Mouse (Mus musculus) embryonic facial prominence, embryonic 15.5 days (tissue): ENCODE measurements around the gene Ptpa. TPM values are rescaled to one million over a fixed set of nuclear protein-coding genes. Genes with fewer than 3 reads are reported as not detected.
"Not testable (repeated sequence)": the region's sequence is repeated elsewhere in the genome, so short reads cannot be mapped to it uniquely, and the experiment has no call there.

Source experiments
- ATAC-seq: fragments of 200-750 bp; cut with Nextera tagmentation; 2 replicates; pipeline ENCODE4 v1.8.0; 2017; ENCODE audit warnings: low read depth, moderate TSS enrichment; ENCODE audit not compliant: insufficient number of reproducible peaks, low FRiP score, low TSS enrichment
- H3K27ac ChIP-seq: fragments of 300-500 bp; sonication (generic); replicated peaks from 2 replicates; pipeline ENCODE4 v1.5.1; 2015; ENCODE audit warnings: mild to moderate bottlenecking, inconsistent platforms
- H3K27me3 ChIP-seq: fragments of 300-500 bp; sonication (generic); 2 replicates; pipeline ENCODE4 v1.6.1; 2015; ENCODE audit warnings: inconsistent platforms
- H3K36me3 ChIP-seq: fragments of 300-500 bp; sonication (generic); 2 replicates; pipeline ENCODE4 v1.6.1; 2015; ENCODE audit warnings: mild to moderate bottlenecking, inconsistent platforms
- H3K4me1 ChIP-seq: fragments of 300-500 bp; sonication (generic); 2 replicates; pipeline ENCODE4 v1.6.1; 2015; ENCODE audit warnings: inconsistent platforms
- H3K4me2 ChIP-seq: fragments of 300-500 bp; sonication (generic); replicated peaks from 2 replicates; pipeline ENCODE4 v1.6.1; 2015; ENCODE audit warnings: mild to moderate bottlenecking, inconsistent platforms
- H3K4me3 ChIP-seq: fragments of 300-500 bp; sonication (generic); replicated peaks from 2 replicates; pipeline ENCODE4 v1.5.1; 2015; ENCODE audit warnings: mild to moderate bottlenecking, inconsistent platforms
- H3K9ac ChIP-seq: fragments of 300-500 bp; sonication (generic); 2 replicates; pipeline ENCODE4 v1.6.1; 2015; ENCODE audit warnings: inconsistent platforms
- H3K9me3 ChIP-seq: fragments of 300-500 bp; sonication (generic); replicated peaks from 2 replicates; pipeline ENCODE4 v1.6.1; 2016; ENCODE audit warnings: inconsistent platforms
- WGBS: fragments of 180-500 bp; shearing (Covaris S2); methylation state at CpG from one replicate; pipeline ENCODE4 v1.1.7; 2015; 5-methylcytosine and 5-hydroxymethylcytosine counted together
- polyA plus RNA-seq: library from polyadenylated mRNA; unstranded; fragments of >200 nt; fragmentation: Nextera tagmentation; extraction: Ambion mirVana; gene quantifications from 2 replicates; pipeline ENCODE4 v1.2.1, GENCODE M21; 2015

Ptpa gene
- polyA plus RNA-seq, 1 experiment from 2014 or later = 146 TPM

DNA sequence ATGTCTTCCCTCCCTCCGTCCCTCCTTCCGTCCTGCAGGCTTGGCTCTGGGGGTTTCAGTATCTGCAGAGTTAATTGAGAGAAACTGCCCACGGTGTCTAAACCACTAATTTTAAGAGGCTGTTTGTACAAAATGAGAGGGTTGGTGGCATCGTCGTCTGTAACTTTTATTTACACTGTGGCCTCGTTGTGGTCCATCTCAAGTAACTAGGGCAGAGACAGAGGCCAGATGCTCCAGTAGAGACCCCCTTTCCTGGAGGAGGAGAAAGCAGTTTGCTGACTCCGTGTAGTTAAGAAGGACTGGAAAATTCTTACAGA is 768 bp downstream of the Ptpa start:
- H3K27ac ChIP-seq = peak overlapping the region; percentile 98
- WGBS = 0% methylated on average over 7 of the region's 7 CpGs
- no peaks in the 10 kb centered on the region; the same call in 1 of the 2 replicates for H3K36me3 ChIP-seq
- peak overlapping the region; percentile 82 for H3K4me2 ChIP-seq
- no peaks in the 10 kb centered on the region for H3K27me3 ChIP-seq
- H3K9ac ChIP-seq = peak overlapping the region; percentile 88
- H3K4me1 ChIP-seq = peaks cover 45% of the 10 kb centered on the region
- no peaks in the 10 kb centered on the region for H3K9me3 ChIP-seq
- ATAC-seq = no peak
- peak overlapping the region; percentile 89 for H3K4me3 ChIP-seq

DNA sequence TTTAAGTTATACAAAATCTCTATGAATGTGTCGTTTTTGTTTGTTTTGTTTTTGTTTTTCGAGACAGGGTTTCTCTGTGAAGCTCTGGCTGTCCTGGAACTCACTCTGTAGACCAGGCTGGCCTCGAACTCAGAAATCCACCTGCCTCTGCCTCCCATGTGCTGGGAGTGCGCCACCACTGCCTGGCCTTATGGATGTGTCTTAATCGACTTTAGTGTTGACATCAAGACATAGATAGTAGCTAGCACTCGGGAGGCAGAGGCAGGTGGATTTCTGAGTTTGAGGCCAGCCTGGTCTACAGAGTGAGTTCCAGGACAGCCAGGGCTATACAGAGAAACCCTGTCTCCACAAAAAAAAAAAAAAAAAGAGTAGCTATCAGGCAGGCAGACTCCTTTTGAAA is 1.3 kb downstream of the Ptpa start:
- not testable (repeated sequence) for ATAC-seq, H3K9me3 ChIP-seq, H3K27ac ChIP-seq, H3K36me3 ChIP-seq, H3K9ac ChIP-seq, H3K27me3 ChIP-seq
- 79% methylated on average over 6 of the region's 6 CpGs for WGBS
- Histone ChIP-seq H3K4me2 (peak overlapping the region; percentile 82), H3K4me3 (peak overlapping the region; percentile 89), H3K4me1 (peaks cover 45% of the 10 kb centered on the region)

DNA sequence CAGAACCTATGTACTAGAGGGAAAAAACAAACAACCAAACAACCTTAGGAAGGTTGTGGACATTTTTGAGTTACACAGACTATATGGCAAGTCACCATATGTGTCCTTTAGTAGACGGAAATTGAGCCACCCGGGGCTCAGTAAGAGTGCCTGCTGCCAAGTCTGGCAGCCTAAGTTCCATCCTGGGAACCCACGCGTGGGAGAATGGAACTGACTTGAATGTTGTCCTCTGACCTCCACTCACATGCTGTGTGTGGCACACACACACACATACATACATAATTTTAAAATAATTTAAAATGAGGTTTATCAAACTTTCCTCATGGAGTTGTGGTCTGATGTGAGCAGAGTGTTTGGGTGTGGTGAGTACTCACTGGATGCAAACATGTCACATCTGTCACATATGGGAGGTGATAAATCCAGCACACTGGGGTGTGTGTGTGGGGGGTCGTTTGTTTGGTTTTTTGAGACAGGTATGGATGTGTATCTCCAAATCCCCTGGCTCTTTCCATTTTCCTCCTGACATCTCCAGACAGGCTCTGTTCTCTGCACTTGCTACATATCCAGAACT is 1.8 kb downstream of the Ptpa start:
- ATAC-seq = no peak
- Histone ChIP-seq H3K36me3 (no peaks in the 10 kb centered on the region), H3K4me1 (peaks cover 45% of the 10 kb centered on the region), H3K9me3 (no peaks in the 10 kb centered on the region), H3K4me2 (peak overlapping the region; percentile 13; the same call in 1 of the 2 replicates), H3K27ac (peak overlapping the region; percentile 18; the same call in 1 of the 2 replicates), H3K27me3 (no peaks in the 10 kb centered on the region), H3K4me3 (no peak overlapping the region), H3K9ac (no peak overlapping the region)
- WGBS = 52% methylated on average over 5 of the region's 5 CpGs

DNA sequence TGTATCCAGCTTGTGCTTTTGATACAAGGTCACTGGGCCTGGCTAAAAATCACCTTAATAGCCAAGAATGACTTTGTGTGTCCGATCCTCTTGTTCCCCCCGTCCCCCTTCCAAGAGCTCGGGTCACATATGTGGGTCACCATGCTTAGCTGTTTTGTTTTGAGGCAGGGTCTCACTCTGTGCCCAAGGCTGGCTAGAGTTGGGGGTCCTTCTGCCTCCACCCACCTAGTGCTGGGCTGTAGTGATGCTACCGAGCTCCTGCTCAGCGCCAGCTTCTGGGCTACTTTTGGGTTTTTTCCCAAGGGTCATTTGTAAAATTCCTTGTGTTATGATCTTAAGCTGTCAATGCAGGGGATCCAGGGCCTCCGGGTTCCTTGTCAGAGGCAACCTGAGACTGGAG is 2.4 kb downstream of the Ptpa start:
- H3K9ac ChIP-seq = no peak overlapping the region
- 0 out of 2 replicates have a peak overlapping the region, but pooled peaks have one; percentile 18 for H3K27ac ChIP-seq
- 56% methylated on average over 6 of the region's 6 CpGs for WGBS
- H3K4me3 ChIP-seq = no peak overlapping the region
- no peaks in the 10 kb centered on the region for H3K27me3 ChIP-seq
- H3K36me3 ChIP-seq = no peaks in the 10 kb centered on the region
- no peak for ATAC-seq
- peaks cover 45% of the 10 kb centered on the region for H3K4me1 ChIP-seq
- H3K4me2 ChIP-seq = peak overlapping the region; percentile 13; the same call in 1 of the 2 replicates
- no peaks in the 10 kb centered on the region for H3K9me3 ChIP-seq

DNA sequence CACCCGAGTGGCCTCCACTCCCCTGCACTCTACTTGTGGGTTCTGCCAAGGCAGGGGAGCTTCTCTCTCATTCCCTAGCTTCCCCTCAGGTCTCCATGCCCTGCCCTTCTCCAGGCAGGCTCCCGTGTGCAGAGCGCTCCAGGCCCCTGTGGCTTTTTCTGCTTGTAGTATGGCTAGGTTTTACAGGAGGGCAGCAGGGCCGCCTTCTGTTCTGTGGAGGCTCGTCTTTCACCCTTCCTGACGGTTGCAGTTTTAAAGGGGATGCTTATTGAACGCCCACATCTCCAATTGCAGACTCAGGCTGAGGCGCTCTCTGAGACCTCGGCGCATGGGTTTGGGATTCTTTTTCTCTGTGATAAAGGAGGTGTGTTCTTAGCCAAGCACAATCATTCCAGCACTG is 3.3 kb downstream of the Ptpa start:
- Histone ChIP-seq H3K9me3 (no peaks in the 10 kb centered on the region), H3K36me3 (no peaks in the 10 kb centered on the region), H3K4me2 (peak overlapping the region; percentile 13; the same call in 1 of the 2 replicates), H3K9ac (no peak overlapping the region), H3K4me3 (no peak overlapping the region), H3K4me1 (peaks cover 38% of the 10 kb centered on the region), H3K27me3 (no peaks in the 10 kb centered on the region), H3K27ac (peak overlapping the region; percentile 61)
- ATAC-seq = no peak
- 14% methylated on average over 10 of the region's 10 CpGs for WGBS

DNA sequence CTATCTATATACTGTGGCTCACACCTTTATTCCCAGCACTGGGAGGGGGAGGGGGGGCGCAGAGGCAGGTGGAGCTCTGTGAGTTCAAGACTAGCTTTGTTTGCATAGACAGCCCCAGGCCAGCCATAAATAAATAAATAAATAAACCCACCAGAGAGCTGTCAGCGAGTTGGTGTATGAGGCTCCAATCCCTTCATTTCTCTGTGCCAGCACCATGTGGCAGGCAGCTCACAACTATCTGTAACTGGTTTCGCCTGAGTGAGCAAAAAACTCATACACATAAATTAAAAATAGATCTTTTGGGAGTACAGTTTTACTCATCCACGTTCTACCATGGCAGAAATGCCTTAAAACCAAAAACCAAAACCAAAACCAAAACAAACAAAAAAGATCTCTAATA is 5.6 kb downstream of the Ptpa start:
- H3K36me3 ChIP-seq = peaks cover 4% of the 10 kb centered on the region
- 57% methylated on average over 4 of the region's 4 CpGs for WGBS
- H3K4me1 ChIP-seq = peaks cover 27% of the 10 kb centered on the region
- no peaks in the 10 kb centered on the region for H3K9me3 ChIP-seq
- no peak overlapping the region for H3K27ac ChIP-seq
- no peak overlapping the region for H3K9ac ChIP-seq
- no peak for ATAC-seq
- no peaks in the 10 kb centered on the region for H3K27me3 ChIP-seq
- no peak overlapping the region for H3K4me3 ChIP-seq
- no peak overlapping the region for H3K4me2 ChIP-seq

DNA sequence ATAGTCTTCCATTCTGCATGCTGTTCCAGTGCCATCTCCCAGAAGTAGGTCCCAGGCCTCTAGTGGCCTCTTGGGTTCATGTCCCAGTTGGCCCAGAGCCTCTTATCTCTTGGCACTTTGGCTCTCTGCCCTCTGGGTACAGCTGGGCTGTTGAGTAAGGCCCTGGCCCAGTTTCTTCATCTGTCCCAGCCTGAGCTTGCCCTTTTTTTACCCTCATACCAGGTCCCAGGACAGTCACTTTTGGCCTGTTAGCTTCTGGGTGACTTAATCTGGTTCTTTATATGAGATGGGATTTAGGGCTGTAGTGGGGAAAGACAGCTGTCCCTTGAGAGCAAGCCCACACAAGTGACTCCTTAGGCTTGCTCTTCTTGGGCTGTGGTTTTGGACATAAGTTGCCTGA is 13.3 kb downstream of the Ptpa start:
- Histone ChIP-seq H3K9me3 (no peaks in the 10 kb centered on the region), H3K4me2 (no peak overlapping the region), H3K9ac (no peak overlapping the region), H3K4me1 (no peaks in the 10 kb centered on the region), H3K27me3 (no peaks in the 10 kb centered on the region), H3K4me3 (no peak overlapping the region), H3K27ac (no peak overlapping the region), H3K36me3 (peaks cover 81% of the 10 kb centered on the region)
- no peak for ATAC-seq

DNA sequence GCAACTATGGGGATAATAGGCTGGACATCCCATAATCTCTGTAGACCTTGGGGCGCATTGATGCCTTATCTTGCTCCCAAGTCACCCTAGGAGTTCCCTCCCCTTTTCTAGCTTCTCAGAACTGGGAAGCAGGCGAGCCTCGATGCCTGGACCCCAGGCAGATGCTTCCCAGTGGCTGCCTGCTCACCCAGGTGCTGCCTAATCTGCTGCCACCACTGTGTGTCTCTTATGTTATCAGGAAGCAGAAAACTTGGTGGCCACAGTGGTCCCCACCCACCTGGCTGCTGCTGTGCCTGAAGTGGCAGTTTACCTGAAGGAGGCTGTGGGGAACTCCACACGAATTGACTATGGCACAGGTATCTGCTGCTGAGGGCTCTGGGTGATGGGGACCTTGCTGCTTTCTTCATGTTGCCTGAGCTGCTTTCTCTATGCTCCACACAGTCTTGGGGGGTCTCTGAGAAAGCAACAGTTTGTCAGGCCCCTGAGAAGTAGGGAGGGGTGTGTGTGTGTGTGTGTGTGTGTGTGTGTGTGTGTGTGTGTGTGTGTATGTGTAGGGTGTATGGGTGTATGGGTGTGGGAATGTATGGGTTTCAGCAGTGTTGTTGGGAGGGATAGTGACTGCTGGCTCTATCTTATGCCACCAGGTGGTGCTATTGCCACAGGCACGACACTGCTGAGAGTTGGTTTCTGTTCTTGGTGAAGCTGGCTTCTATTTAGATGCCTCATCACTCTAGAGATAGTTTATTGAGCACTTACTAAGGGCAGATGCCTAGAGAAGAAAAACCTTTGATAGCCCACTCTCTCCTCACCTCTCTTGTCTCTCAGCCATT is 19.7 kb downstream of the Ptpa start:
- peak; percentile 69 for ATAC-seq
- no peak overlapping the region for H3K9ac ChIP-seq
- no peaks in the 10 kb centered on the region for H3K27me3 ChIP-seq
- no peak overlapping the region for H3K4me3 ChIP-seq
- no peak overlapping the region for H3K4me2 ChIP-seq
- no peaks in the 10 kb centered on the region for H3K9me3 ChIP-seq
- H3K27ac ChIP-seq = no peak overlapping the region; the same call in 1 of the 2 replicates
- 55% methylated on average over 5 of the region's 5 CpGs for WGBS
- H3K4me1 ChIP-seq = peaks cover 15% of the 10 kb centered on the region
- H3K36me3 ChIP-seq = peaks cover 76% of the 10 kb centered on the region

DNA sequence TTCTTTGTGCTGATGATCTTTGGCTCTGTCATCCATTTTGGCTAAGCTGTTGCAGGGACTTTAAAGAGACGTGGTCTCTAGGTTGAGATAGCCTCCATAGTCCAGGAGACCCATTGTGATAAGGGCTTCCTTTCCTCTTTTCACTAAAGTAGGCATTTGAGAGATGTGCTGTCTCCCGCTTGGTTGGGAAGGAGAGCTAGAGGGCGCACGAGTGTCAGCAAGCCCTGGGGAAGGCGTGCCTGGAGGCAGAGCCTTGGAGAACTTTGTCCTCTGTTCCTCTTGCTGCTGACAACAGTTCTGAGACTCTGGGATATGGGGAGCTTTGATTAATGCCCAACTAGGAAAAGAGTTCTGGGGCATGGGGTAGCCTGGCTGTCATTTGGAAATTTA is 20.3 kb downstream of the Ptpa start:
- H3K27ac ChIP-seq = no peak overlapping the region
- H3K36me3 ChIP-seq = peaks cover 70% of the 10 kb centered on the region
- H3K9me3 ChIP-seq = no peaks in the 10 kb centered on the region
- no peak overlapping the region for H3K4me2 ChIP-seq
- H3K27me3 ChIP-seq = no peaks in the 10 kb centered on the region
- 86% methylated on average over 5 of the region's 5 CpGs for WGBS
- no peak overlapping the region for H3K9ac ChIP-seq
- ATAC-seq = no peak
- peaks cover 21% of the 10 kb centered on the region for H3K4me1 ChIP-seq
- H3K4me3 ChIP-seq = no peak overlapping the region

DNA sequence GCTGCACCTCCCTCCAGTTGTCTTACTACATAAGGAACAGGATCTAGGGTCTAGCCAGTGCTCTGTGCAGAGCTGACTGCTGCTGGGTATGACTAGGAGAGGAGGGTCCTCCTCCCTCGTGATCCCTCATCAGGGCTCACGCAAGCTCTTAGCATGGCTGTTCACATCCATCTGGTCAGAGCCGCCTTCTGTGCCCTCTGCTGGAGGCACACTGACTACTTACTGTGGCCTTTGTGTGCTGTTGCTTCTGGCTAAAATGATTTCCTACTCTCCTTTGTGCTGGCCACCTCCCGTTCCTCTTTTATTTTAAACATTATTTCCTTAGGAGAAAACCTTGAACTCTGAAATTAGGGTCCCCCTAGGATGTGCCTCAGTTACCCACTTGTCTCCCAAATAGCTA is 21.0 kb downstream of the Ptpa start:
- H3K27ac ChIP-seq = no peak overlapping the region
- H3K4me2 ChIP-seq = no peak overlapping the region
- WGBS = 74% methylated on average over 4 of the region's 4 CpGs
- no peak overlapping the region for H3K4me3 ChIP-seq
- H3K4me1 ChIP-seq = peaks cover 27% of the 10 kb centered on the region
- no peaks in the 10 kb centered on the region for H3K9me3 ChIP-seq
- no peak overlapping the region for H3K9ac ChIP-seq
- no peaks in the 10 kb centered on the region for H3K27me3 ChIP-seq
- H3K36me3 ChIP-seq = peaks cover 63% of the 10 kb centered on the region
- no peak for ATAC-seq

DNA sequence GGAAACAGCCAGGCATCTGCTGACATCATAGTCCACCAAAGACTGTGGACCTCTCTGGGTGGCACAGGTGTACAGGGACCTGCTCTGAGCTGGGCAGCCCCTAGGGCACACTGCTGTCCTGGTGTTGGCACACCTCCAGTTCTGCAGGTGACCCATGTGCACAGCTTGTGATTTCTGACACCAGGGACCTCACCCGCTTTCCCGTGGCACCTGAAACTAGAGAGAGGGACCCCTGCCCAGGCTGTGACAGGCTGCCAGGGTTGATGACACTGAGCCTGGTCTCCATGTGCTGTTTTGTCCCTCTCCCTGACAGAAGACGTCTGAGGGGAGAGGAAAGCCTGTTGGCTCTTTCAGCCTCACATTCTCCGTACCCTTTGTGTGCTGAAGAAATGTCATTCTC is 22.0 kb downstream of the Ptpa start:
- H3K27me3 ChIP-seq = no peaks in the 10 kb centered on the region
- H3K27ac ChIP-seq = no peak overlapping the region
- H3K4me2 ChIP-seq = no peak overlapping the region
- peaks cover 37% of the 10 kb centered on the region for H3K4me1 ChIP-seq
- no peak overlapping the region for H3K4me3 ChIP-seq
- no peaks in the 10 kb centered on the region for H3K9me3 ChIP-seq
- peaks cover 53% of the 10 kb centered on the region for H3K36me3 ChIP-seq
- no peak overlapping the region for H3K9ac ChIP-seq
- WGBS = 76% methylated on average over 4 of the region's 4 CpGs
- no peak for ATAC-seq

DNA sequence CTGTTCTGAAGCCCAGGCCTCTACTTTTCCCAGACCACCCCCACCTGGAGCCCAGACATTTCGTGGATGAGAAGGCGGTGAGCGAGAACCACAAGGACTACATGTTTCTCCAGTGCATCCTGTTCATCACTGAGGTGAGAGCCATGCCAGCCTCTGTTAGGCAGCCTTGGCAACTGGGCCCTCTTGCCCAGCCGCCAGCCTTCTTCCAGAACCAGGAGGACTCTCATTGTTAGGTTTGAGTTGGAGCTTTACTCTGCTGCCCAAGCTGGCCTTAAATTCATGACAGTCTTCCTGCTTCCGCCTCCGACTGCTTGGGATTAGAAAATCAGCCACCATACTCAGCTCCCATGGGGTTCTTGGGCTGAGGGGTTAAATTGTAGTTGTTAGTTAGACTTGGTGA is 23.8 kb downstream of the Ptpa start:
- Histone ChIP-seq H3K4me1 (peaks cover 53% of the 10 kb centered on the region), H3K4me2 (no peak overlapping the region), H3K36me3 (peaks cover 37% of the 10 kb centered on the region), H3K27ac (peak overlapping the region; percentile 100), H3K9ac (0 out of 2 replicates have a peak overlapping the region, but pooled peaks have one; percentile 31), H3K9me3 (no peaks in the 10 kb centered on the region), H3K4me3 (no peak overlapping the region), H3K27me3 (no peaks in the 10 kb centered on the region)
- ATAC-seq = no peak
- whole genome bisulfite sequencing = 84% methylated on average over 6 of the region's 6 CpGs
